Mouse (Mus musculus) liver, embryonic 13.5 days (tissue): ENCODE results near the gene Chdh. TPM values are rescaled to one million over a fixed set of nuclear protein-coding genes. Genes with fewer than 3 reads are reported as not detected.

Experiments
- ATAC-seq: fragments of 200-750 bp; cut with Nextera tagmentation; 2 replicates; pipeline ENCODE4 v1.8.0; 2017; ENCODE audit warnings: low read depth, mild to moderate bottlenecking, moderate number of reproducible peaks, moderate library complexity
- DNase-seq: peaks from one replicate; pipeline ENCODE4 v3.0.0; 2022
- H3K27ac ChIP-seq: fragments of 300-500 bp; sonication (generic); 2 replicates; pipeline ENCODE4 v1.5.1; 2015; ENCODE audit warnings: moderate library complexity, mild to moderate bottlenecking, inconsistent platforms
- H3K27me3 ChIP-seq: fragments of 300-500 bp; sonication (generic); 2 replicates; pipeline ENCODE4 v1.6.1; 2015; ENCODE audit warnings: mild to moderate bottlenecking, inconsistent platforms
- H3K36me3 ChIP-seq: fragments of 300-500 bp; sonication (generic); 2 replicates; pipeline ENCODE4 v1.6.1; 2015; ENCODE audit warnings: mild to moderate bottlenecking, inconsistent platforms
- H3K4me1 ChIP-seq: fragments of 300-500 bp; sonication (generic); replicated peaks from 2 replicates; pipeline ENCODE4 v1.6.1; 2015; ENCODE audit warnings: inconsistent platforms
- H3K4me2 ChIP-seq: fragments of 300-500 bp; sonication (generic); 2 replicates; pipeline ENCODE4 v1.6.1; 2015; ENCODE audit warnings: inconsistent platforms, mild to moderate bottlenecking, moderate library complexity
- H3K4me3 ChIP-seq: fragments of 300-500 bp; sonication (generic); replicated peaks from 2 replicates; pipeline ENCODE4 v1.5.1; 2015; ENCODE audit warnings: mild to moderate bottlenecking, inconsistent platforms
- H3K9ac ChIP-seq: fragments of 300-500 bp; sonication (generic); 2 replicates; pipeline ENCODE4 v1.6.1; 2015; ENCODE audit warnings: mild to moderate bottlenecking, inconsistent platforms
- H3K9me3 ChIP-seq: fragments of 300-500 bp; sonication (generic); replicated peaks from 2 replicates; pipeline ENCODE4 v1.6.1; 2016; ENCODE audit warnings: inconsistent platforms
- WGBS: fragments of 180-500 bp; shearing (Covaris S2); methylation state at CpG from one replicate; pipeline ENCODE4 v1.1.7; 2015; ENCODE audit not compliant: insufficient replicate concordance; 5-methylcytosine and 5-hydroxymethylcytosine counted together
- polyA plus RNA-seq: library from polyadenylated mRNA; unstranded; fragments of >200 nt; fragmentation: Nextera tagmentation; extraction: Ambion mirVana; gene quantifications from 2 replicates; pipeline ENCODE4 v1.2.1, GENCODE M21; 2015

The Chdh gene
- polyA plus RNA-seq, 1 experiment from 2014 or later, result 0.44 TPM

- no peak overlapping the region for H3K4me3 ChIP-seq
- H3K27me3 ChIP-seq, result no peaks in the 10 kb centered on the region
- H3K36me3 ChIP-seq, result no peaks in the 10 kb centered on the region
- H3K27ac ChIP-seq, result no peak overlapping the region
- DNase-seq, result no peak
- H3K9ac ChIP-seq, result no peak overlapping the region
- no peaks in the 10 kb centered on the region for H3K4me1 ChIP-seq
- WGBS, result 63% methylated on average over 9 of the region's 9 CpGs
- no peak for ATAC-seq
- H3K9me3 ChIP-seq, result no peaks in the 10 kb centered on the region
- H3K4me2 ChIP-seq, result no peak overlapping the region
Measured at GRCm38 (mm10) chr14:30041836-30042235, 33.0 kb downstream of the Chdh start.

- DNase-seq (no peak), ATAC-seq (no peak)
- H3K4me3 ChIP-seq, result no peak overlapping the region
- no peak overlapping the region for H3K9ac ChIP-seq
- no peaks in the 10 kb centered on the region for H3K9me3 ChIP-seq
- H3K27me3 ChIP-seq, result no peaks in the 10 kb centered on the region
- H3K4me2 ChIP-seq, result no peak overlapping the region
- 65% methylated on average over 7 of the region's 7 CpGs for WGBS
- H3K36me3 ChIP-seq, result no peaks in the 10 kb centered on the region
- H3K4me1 ChIP-seq, result no peaks in the 10 kb centered on the region
- H3K27ac ChIP-seq, result no peak overlapping the region
Measured at GRCm38 (mm10) chr14:30043356-30043940, 34.6 kb downstream of the Chdh start.

GRCm38 (mm10) chr14:30045239-30045638 lies 36.4 kb downstream of the Chdh start:
- no peaks in the 10 kb centered on the region for H3K4me1 ChIP-seq
- 78% methylated on average over 10 of the region's 10 CpGs for WGBS

GRCm38 (mm10) chr14:30045704-30046220 lies 36.9 kb downstream of the Chdh start:
- H3K9ac ChIP-seq, result no peak overlapping the region
- H3K4me2 ChIP-seq, result no peak overlapping the region
- H3K27me3 ChIP-seq, result no peaks in the 10 kb centered on the region
- DNase-seq (no peak), ATAC-seq (no peak)
- H3K9me3 ChIP-seq, result no peaks in the 10 kb centered on the region
- H3K36me3 ChIP-seq, result no peaks in the 10 kb centered on the region
- no peak overlapping the region for H3K4me3 ChIP-seq
- no peaks in the 10 kb centered on the region for H3K4me1 ChIP-seq
- 61% methylated on average over 8 of the region's 8 CpGs for WGBS
- H3K27ac ChIP-seq, result no peak overlapping the region

More at GRCm38 (mm10) chr14:30045239-30045638, 36.4 kb downstream of the Chdh start:
- DNase-seq (no peak), ATAC-seq (no peak)
- H3K27ac ChIP-seq, result no peak overlapping the region
- no peaks in the 10 kb centered on the region for H3K27me3 ChIP-seq
- H3K36me3 ChIP-seq, result no peaks in the 10 kb centered on the region
- H3K9ac ChIP-seq, result no peak overlapping the region
- H3K9me3 ChIP-seq, result no peaks in the 10 kb centered on the region
- no peak overlapping the region for H3K4me3 ChIP-seq
- no peak overlapping the region for H3K4me2 ChIP-seq

GRCm38 (mm10) chr14:30046976-30047375 lies 38.2 kb downstream of the Chdh start:
- DNase-seq, result no peak
- Histone ChIP-seq H3K4me1 (no peaks in the 10 kb centered on the region), H3K9me3 (no peaks in the 10 kb centered on the region), H3K4me3 (no peak overlapping the region), H3K9ac (no peak overlapping the region), H3K27ac (no peak overlapping the region), H3K27me3 (no peaks in the 10 kb centered on the region), H3K4me2 (no peak overlapping the region), H3K36me3 (no peaks in the 10 kb centered on the region)
- ATAC-seq, result no peak
- WGBS, result 78% methylated on average over 4 of the region's 4 CpGs

- Histone ChIP-seq H3K27me3 (no peaks in the 10 kb centered on the region), H3K9ac (no peak overlapping the region), H3K4me1 (no peaks in the 10 kb centered on the region), H3K4me2 (no peak overlapping the region), H3K27ac (no peak overlapping the region), H3K4me3 (no peak overlapping the region), H3K9me3 (no peaks in the 10 kb centered on the region), H3K36me3 (no peaks in the 10 kb centered on the region)
- DNase-seq, result no peak
- ATAC-seq, result no peak
- 52% methylated on average over 3 of the region's 3 CpGs for WGBS
Measured at GRCm38 (mm10) chr14:30048049-30048448, 39.2 kb downstream of the Chdh start.

GRCm38 (mm10) chr14:30050280-30050679 lies 41.5 kb downstream of the Chdh start:
- H3K9ac ChIP-seq, result no peak overlapping the region
- H3K36me3 ChIP-seq, result no peaks in the 10 kb centered on the region
- WGBS, result 73% methylated on average over 8 of the region's 8 CpGs
- no peak overlapping the region for H3K4me2 ChIP-seq
- no peak overlapping the region for H3K27ac ChIP-seq
- no peak overlapping the region for H3K4me3 ChIP-seq
- H3K9me3 ChIP-seq, result no peaks in the 10 kb centered on the region
- H3K4me1 ChIP-seq, result no peaks in the 10 kb centered on the region
- ATAC-seq, result no peak
- H3K27me3 ChIP-seq, result no peaks in the 10 kb centered on the region
- DNase-seq, result no peak

- Histone ChIP-seq H3K27me3 (no peaks in the 10 kb centered on the region), H3K27ac (no peak overlapping the region), H3K36me3 (no peaks in the 10 kb centered on the region), H3K9ac (no peak overlapping the region), H3K4me1 (no peaks in the 10 kb centered on the region), H3K4me3 (no peak overlapping the region), H3K9me3 (no peaks in the 10 kb centered on the region), H3K4me2 (no peak overlapping the region)
- WGBS, result 51% methylated on average over 7 of the region's 7 CpGs
- ATAC-seq (no peak), DNase-seq (no peak)
Measured at GRCm38 (mm10) chr14:30054922-30055321, 46.1 kb downstream of the Chdh start.

- Histone ChIP-seq H3K4me2 (no peak overlapping the region), H3K27ac (no peak overlapping the region)
Measured at GRCm38 (mm10) chr14:30056031-30056766, 47.4 kb downstream of the Chdh start.

GRCm38 (mm10) chr14:30064864-30065263 lies 56.0 kb downstream of the Chdh start:
- no peak for ATAC-seq
- Histone ChIP-seq H3K9me3 (no peaks in the 10 kb centered on the region), H3K4me1 (peaks cover 53% of the 10 kb centered on the region), H3K9ac (no peak overlapping the region), H3K27ac (no peak overlapping the region), H3K36me3 (no peaks in the 10 kb centered on the region), H3K4me3 (no peak overlapping the region), H3K4me2 (no peak overlapping the region), H3K27me3 (no peaks in the 10 kb centered on the region)
- DNase-seq, result no peak
- WGBS, result 73% methylated on average over 2 of the region's 2 CpGs

More at GRCm38 (mm10) chr14:30056031-30056766, 47.4 kb downstream of the Chdh start:
- Histone ChIP-seq H3K36me3 (no peaks in the 10 kb centered on the region), H3K4me3 (no peak overlapping the region), H3K9me3 (no peaks in the 10 kb centered on the region), H3K4me1 (no peaks in the 10 kb centered on the region), H3K9ac (no peak overlapping the region), H3K27me3 (no peaks in the 10 kb centered on the region)
- WGBS, result 64% methylated on average over 13 of the region's 13 CpGs
- ATAC-seq (no peak), DNase-seq (no peak)

- DNase-seq, result no peak
- Histone ChIP-seq H3K36me3 (no peaks in the 10 kb centered on the region), H3K27ac (no peak overlapping the region), H3K4me3 (no peak overlapping the region), H3K4me1 (peaks cover 53% of the 10 kb centered on the region), H3K9me3 (no peaks in the 10 kb centered on the region), H3K27me3 (no peaks in the 10 kb centered on the region), H3K4me2 (peak overlapping the region; percentile 23), H3K9ac (no peak overlapping the region)
- WGBS, result 57% methylated on average over 12 of the region's 12 CpGs
- ATAC-seq, result peak; percentile 69
Measured at GRCm38 (mm10) chr14:30066752-30067151, 57.9 kb downstream of the Chdh start.

- Histone ChIP-seq H3K9me3 (no peaks in the 10 kb centered on the region), H3K4me2 (no peak overlapping the region), H3K4me1 (peaks cover 40% of the 10 kb centered on the region), H3K27ac (no peak overlapping the region), H3K27me3 (no peaks in the 10 kb centered on the region), H3K9ac (no peak overlapping the region), H3K36me3 (no peaks in the 10 kb centered on the region), H3K4me3 (no peak overlapping the region)
- 63% methylated on average over 3 of the region's 3 CpGs for WGBS
- ATAC-seq (no peak), DNase-seq (no peak)
Measured at GRCm38 (mm10) chr14:30068566-30068965, 59.7 kb downstream of the Chdh start.
